Mouse (Mus musculus) liver, adult 2 months (tissue): ENCODE measurements around the gene Plekhg1. TPM values are rescaled to one million over a fixed set of nuclear protein-coding genes. Genes with fewer than 3 reads are reported as not detected.

ENCODE experiments used
- DNase-seq: peaks from one replicate; pipeline ENCODE4 v3.0.0-alpha.2; 2011; ENCODE audit warnings: low read depth, low spot score; ENCODE audit errors: extremely low read depth
- H3K27ac ChIP-seq: fragments of 200-500 bp; replicated peaks from 2 replicates; pipeline ENCODE4 v1.5.1; 2012; ENCODE audit warnings: low read depth, mild to moderate bottlenecking, control low read depth, inconsistent platforms, low read length; ENCODE audit not compliant: insufficient read depth
- H3K27me3 ChIP-seq: fragments of 200-500 bp; 2 replicates; pipeline ENCODE4 v1.6.1; 2012; ENCODE audit warnings: mild to moderate bottlenecking, moderate library complexity, low read length, inconsistent platforms; ENCODE audit not compliant: control insufficient read depth, insufficient read depth
- H3K36me3 ChIP-seq: fragments of 200-500 bp; 2 replicates; pipeline ENCODE4 v1.6.1; 2012; ENCODE audit warnings: low read length, inconsistent platforms; ENCODE audit not compliant: control insufficient read depth, insufficient read depth
- H3K4me1 ChIP-seq: fragments of 200-500 bp; 2 replicates; pipeline ENCODE4 v1.6.1; 2011; ENCODE audit warnings: low read length; ENCODE audit not compliant: control insufficient read depth, insufficient read depth
- H3K4me3 ChIP-seq: fragments of 200-500 bp; 2 replicates; pipeline ENCODE4 v1.5.1; 2011; ENCODE audit warnings: low read depth, mild to moderate bottlenecking, control low read depth, low read length, moderate library complexity; ENCODE audit not compliant: insufficient read depth
- H3K79me2 ChIP-seq: fragments of 200-500 bp; 2 replicates; pipeline ENCODE4 v1.6.1; 2012; ENCODE audit warnings: inconsistent platforms, mild to moderate bottlenecking, low read length, moderate library complexity; ENCODE audit not compliant: control insufficient read depth, insufficient read depth
- H3K9ac ChIP-seq: fragments of 200-500 bp; 2 replicates; pipeline ENCODE4 v1.6.1; 2012; ENCODE audit warnings: low read depth, mild to moderate bottlenecking, control low read depth, inconsistent platforms, low read length
- CTCF ChIP-seq: fragments of 200-500 bp; IDR thresholded peaks from 2 replicates; pipeline ENCODE4 v1.5.1; 2011; ENCODE audit warnings: low read depth, low read length, control low read depth
- POLR2A ChIP-seq: fragments of 200-500 bp; IDR thresholded peaks from 2 replicates; pipeline ENCODE4 v1.6.1; 2011; ENCODE audit warnings: low read length, control low read depth; ENCODE audit not compliant: insufficient read depth; ENCODE audit errors: extremely low read depth
- WGBS: fragments of 180-500 bp; shearing (Covaris S2); methylation state at CpG from one replicate; pipeline ENCODE4 v1.1.7; 2018; 5-methylcytosine and 5-hydroxymethylcytosine counted together
- polyA plus RNA-seq: library from polyadenylated mRNA; depleted of rRNA; stranded (reverse); fragments of >200 nt; gene quantifications from 2 replicates; pipeline ENCODE4 v1.2.3, GENCODE M21; 2012
- total RNA-seq: library from RNA; depleted of rRNA; stranded (reverse); fragments of >200 nt; gene quantifications from 2 replicates; pipeline ENCODE4 v1.2.3, GENCODE M21; 2014

The Plekhg1 gene
- total and polyA plus RNA-seq, 2 experiments: 1.2 to 6.0 TPM

GRCm38 (mm10) chr10:3799455-3799854, 59.3 kb downstream of the Plekhg1 start:
- no peaks in the 10 kb centered on the region for H3K27me3 ChIP-seq
- no peak overlapping the region for H3K9ac ChIP-seq
- H3K4me3 ChIP-seq: no peak overlapping the region
- no peaks in the 10 kb centered on the region; the same call in 1 of the 2 replicates for H3K4me1 ChIP-seq
- no peak for DNase-seq
- H3K27ac ChIP-seq: no peak overlapping the region
- no peaks in the 10 kb centered on the region; the same call in 1 of the 2 replicates for H3K79me2 ChIP-seq
- H3K36me3 ChIP-seq: no peaks in the 10 kb centered on the region
- TF ChIP-seq CTCF: no peak
- TF ChIP-seq POLR2A: no peak

DNA sequence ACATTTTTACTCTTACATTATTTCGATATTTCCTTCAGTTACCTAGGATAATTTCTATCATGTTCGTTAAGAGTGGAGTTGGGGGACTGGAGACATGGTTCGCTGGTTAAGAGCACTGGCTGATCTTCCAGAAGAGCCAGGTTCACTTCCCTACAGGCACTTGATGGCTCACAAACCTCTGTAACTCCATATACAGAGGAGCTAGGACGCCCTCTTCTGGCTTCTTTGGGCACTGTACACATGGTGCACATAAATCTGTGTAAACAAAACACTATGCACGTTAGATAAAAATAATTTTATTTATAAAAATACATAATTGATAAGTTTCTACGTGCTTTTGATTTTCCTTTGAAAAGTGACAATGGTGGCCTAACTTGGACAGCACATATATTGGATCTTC, 61.1 kb downstream of the Plekhg1 start:
- WGBS: 79% methylated on average over 6 of the region's 6 CpGs
- H3K27ac ChIP-seq: no peak overlapping the region
- no peak for TF ChIP-seq POLR2A

DNA sequence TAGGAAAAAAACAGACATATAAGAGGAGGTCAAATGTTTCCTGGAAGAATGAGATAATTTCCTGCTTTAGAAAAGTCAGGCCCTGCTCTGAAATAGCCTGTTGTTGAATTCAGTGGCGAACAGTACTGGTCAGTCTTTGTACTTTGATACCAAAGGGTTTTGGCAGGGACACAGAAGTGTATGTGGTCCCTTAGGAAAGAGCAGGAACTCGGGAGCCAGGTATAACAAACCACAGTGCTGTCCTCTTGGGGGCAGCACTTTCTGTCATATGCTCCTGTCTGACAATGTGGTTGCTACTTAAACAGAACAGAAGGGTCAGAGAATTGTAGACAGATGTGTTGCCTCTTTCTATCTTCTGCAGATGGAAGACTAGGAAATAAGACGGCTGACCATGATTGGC, 65.2 kb downstream of the Plekhg1 start:
- WGBS: 21% methylated on average over 3 of the region's 3 CpGs
- H3K4me3 ChIP-seq: no peak overlapping the region

More for the DNA sequence above, 61.1 kb downstream of the Plekhg1 start:
- H3K36me3 ChIP-seq: no peaks in the 10 kb centered on the region
- no peak for DNase-seq
- no peaks in the 10 kb centered on the region; the same call in 1 of the 2 replicates for H3K4me1 ChIP-seq
- no peak overlapping the region for H3K4me3 ChIP-seq
- H3K27me3 ChIP-seq: no peaks in the 10 kb centered on the region
- no peak overlapping the region for H3K9ac ChIP-seq
- H3K79me2 ChIP-seq: no peaks in the 10 kb centered on the region; the same call in 1 of the 2 replicates

DNA sequence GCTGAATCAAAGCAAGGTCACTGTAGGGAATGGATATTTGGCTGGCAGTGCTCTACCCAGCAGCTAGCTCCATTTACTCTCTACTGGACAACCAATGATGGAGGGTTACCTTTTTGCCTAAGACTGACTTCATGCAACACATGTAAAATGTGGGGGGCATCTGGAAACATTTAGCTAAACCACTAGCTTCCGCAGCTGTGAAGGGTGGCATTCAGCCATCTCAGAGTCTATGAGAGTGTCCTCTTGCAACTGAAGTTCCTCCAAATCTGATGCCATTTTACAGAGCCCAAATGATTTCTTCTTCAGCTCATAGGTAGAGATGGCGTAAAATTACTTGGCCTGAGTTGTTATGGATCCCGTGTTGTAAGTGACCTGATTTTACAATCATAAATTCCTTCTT, 67.8 kb downstream of the Plekhg1 start:
- no peak for TF ChIP-seq CTCF
- DNase-seq: no peak
- H3K27me3 ChIP-seq: no peaks in the 10 kb centered on the region
- 91% methylated on average over 3 of the region's 3 CpGs for WGBS
- H3K27ac ChIP-seq: no peak overlapping the region
- no peaks in the 10 kb centered on the region for H3K79me2 ChIP-seq
- H3K4me3 ChIP-seq: no peak overlapping the region
- H3K4me1 ChIP-seq: peaks cover 2% of the 10 kb centered on the region; the same call in 1 of the 2 replicates
- H3K36me3 ChIP-seq: no peaks in the 10 kb centered on the region
- no peak overlapping the region for H3K9ac ChIP-seq

More for the DNA sequence above, 65.2 kb downstream of the Plekhg1 start:
- Histone ChIP-seq H3K4me1 (peaks cover 2% of the 10 kb centered on the region; the same call in 1 of the 2 replicates), H3K36me3 (no peaks in the 10 kb centered on the region), H3K27ac (no peak overlapping the region), H3K79me2 (no peaks in the 10 kb centered on the region; the same call in 1 of the 2 replicates), H3K9ac (no peak overlapping the region), H3K27me3 (no peaks in the 10 kb centered on the region)
- no peak for TF ChIP-seq POLR2A
- TF ChIP-seq CTCF: peak; percentile 24; the same call in 1 of the 2 replicates
- DNase-seq: peak; percentile 78

DNA sequence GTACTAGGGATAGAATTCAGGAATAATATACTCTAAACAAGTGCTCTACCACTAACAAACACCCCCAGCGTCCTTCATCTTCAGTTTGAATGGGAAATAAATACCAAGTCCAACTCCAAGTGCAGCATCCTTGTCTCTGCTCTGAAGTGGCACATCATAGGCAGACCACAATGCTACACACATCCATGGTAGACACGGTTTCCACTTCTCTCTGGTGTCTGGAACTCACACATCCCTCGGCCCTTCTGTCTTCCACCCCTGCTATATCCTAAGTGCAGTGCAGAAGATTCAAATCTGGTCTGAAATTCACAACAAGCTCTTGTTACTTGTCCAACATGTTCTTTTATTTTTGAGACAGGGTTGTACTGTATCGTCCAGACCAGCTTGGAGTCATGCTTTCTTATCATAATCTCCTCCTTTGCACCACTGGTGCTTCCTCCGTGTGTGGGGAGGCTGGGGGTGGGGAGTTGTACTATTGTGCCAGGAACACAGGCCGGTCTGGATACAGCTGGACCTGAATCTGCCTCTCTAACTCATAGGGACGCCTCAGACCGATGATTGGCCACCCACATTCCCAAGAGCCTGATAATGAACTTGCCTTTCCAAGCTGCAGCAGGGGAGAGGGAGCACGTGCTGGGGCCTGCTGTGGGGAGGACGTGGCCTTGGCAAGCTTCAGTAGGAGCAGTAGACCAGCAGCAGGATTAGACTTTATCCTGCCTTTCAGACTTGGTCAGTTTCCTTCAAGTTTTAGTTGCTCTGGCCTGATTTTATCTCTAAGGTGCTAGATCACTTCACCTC, 70.5 kb downstream of the Plekhg1 start:
- no peak overlapping the region for H3K9ac ChIP-seq
- no peaks in the 10 kb centered on the region for H3K27me3 ChIP-seq
- 68% methylated on average over 10 of the region's 10 CpGs for WGBS
- no peak for DNase-seq
- peaks cover 2% of the 10 kb centered on the region; the same call in 1 of the 2 replicates for H3K4me1 ChIP-seq
- TF ChIP-seq CTCF (no peak), POLR2A (no peak)
- no peaks in the 10 kb centered on the region for H3K36me3 ChIP-seq
- H3K4me3 ChIP-seq: no peak overlapping the region
- no peak overlapping the region for H3K27ac ChIP-seq
- no peaks in the 10 kb centered on the region for H3K79me2 ChIP-seq

DNA sequence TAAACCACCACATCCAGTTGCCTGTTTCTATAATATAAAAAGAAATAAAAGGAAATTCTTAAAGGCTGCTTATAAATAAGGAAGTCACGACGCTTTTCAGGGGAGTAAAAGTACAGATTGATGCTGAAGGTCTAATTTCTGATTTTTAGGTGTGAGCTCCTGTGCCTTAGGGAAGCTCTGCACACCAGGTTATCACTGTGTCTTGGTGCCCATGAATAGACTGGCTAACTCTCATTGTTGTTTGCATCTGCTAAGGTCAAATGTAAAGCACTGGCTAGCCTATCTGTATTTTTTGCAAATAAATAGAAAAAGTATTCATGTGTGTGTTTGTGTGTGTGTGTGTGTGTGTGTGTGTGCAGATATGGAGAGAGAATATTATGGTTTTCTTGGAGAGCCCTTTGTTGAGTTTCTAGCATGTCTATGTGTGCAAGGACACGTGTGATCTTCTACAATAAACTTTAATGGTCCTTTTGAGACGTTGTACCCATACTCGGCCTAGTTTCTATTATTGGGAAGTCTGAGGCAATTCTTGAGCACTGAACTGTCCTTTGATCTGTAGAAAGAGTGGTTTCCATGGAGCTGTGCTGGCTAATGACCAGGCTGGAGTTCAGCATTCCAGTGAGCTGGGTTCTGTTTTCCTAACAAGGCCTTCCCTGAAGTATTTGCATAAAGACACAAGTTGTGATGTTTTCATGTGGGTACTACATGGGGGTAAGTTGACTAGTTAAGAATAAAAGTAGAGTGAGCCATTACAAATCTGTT, 79.0 kb downstream of the Plekhg1 start:
- Histone ChIP-seq H3K79me2 (no peaks in the 10 kb centered on the region; the same call in 1 of the 2 replicates), H3K27ac (no peak overlapping the region), H3K4me1 (no peaks in the 10 kb centered on the region), H3K36me3 (no peaks in the 10 kb centered on the region), H3K9ac (no peak overlapping the region), H3K4me3 (no peak overlapping the region), H3K27me3 (no peaks in the 10 kb centered on the region)
- 44% methylated on average over 5 of the region's 5 CpGs for WGBS
- no peak for TF ChIP-seq CTCF
- no peak for TF ChIP-seq POLR2A
- DNase-seq: peak; percentile 95
